Mouse (Mus musculus): ENCODE data around the gene Ccdc117. TPM values are rescaled to one million over a fixed set of nuclear protein-coding genes. Genes with fewer than 3 reads are reported as not detected.
A peak's percentile ranks its signal among the peaks of the same experiment; 100 is the strongest.

Gene Ccdc117
- 12.3 and 12.4 TPM in 2 replicates for polyA plus RNA-seq (2015; fragmentation: Nextera tagmentation; extraction: Ambion mirVana)

- peak within 1 kb of the TSS; percentile 90 for H3K9ac ChIP-seq
- peaks cover 14% of the 10 kb centered on the region; the same call in 1 of the 2 replicates for H3K36me3 ChIP-seq
- H3K27ac ChIP-seq: peak within 1 kb of the TSS; percentile 80
- H3K4me1 ChIP-seq (replicated peaks): peaks cover 32% of the 10 kb centered on the region
- peak within 1 kb of the TSS; percentile 80 for H3K4me2 ChIP-seq
- peak; percentile 99 for ATAC-seq (ENCODE audit: low FRiP score)
- peak within 1 kb of the TSS; percentile 92 for H3K4me3 ChIP-seq
- WGBS: under 1% methylated on average over 56 of the region's 65 CpGs
- H3K9me3 ChIP-seq: no peaks in the 10 kb centered on the region
- H3K27me3 ChIP-seq: no peaks in the 10 kb centered on the region
These were observed at the start of gene Ccdc117 for GRCm38 (mm10) chr11:5541799-5542481. Gene Ccdc117, minus strand, starts transcription at chr11:5542187.

- H3K27me3 ChIP-seq: no peaks in the 10 kb centered on the region
- WGBS: 83% methylated on average over 6 of the region's 6 CpGs
- no peaks in the 10 kb centered on the region for H3K9me3 ChIP-seq
- ATAC-seq (ENCODE audit: low FRiP score): no peak
- no peak overlapping the region for H3K4me3 ChIP-seq
- H3K4me1 ChIP-seq (replicated peaks): no peaks in the 10 kb centered on the region
- H3K27ac ChIP-seq: no peak overlapping the region
- H3K4me2 ChIP-seq: no peak overlapping the region
- H3K36me3 ChIP-seq: no peaks in the 10 kb centered on the region
- no peak overlapping the region for H3K9ac ChIP-seq
These were observed 33.1 kb upstream of the Ccdc117 start for GRCm38 (mm10) chr11:5575046-5575445.

- ATAC-seq (ENCODE audit: low FRiP score): no peak
- Histone ChIP-seq H3K4me2 (no peak overlapping the region), H3K27ac (no peak overlapping the region), H3K9me3 (no peaks in the 10 kb centered on the region), H3K4me1 (replicated peaks) (no peaks in the 10 kb centered on the region), H3K4me3 (no peak overlapping the region), H3K27me3 (no peaks in the 10 kb centered on the region), H3K36me3 (no peaks in the 10 kb centered on the region), H3K9ac (no peak overlapping the region)
- WGBS: 85% methylated on average over 2 of the region's 2 CpGs
These were observed 31.8 kb upstream of the Ccdc117 start for GRCm38 (mm10) chr11:5573821-5574220.

GRCm38 (mm10) chr11:5571856-5572255 is 29.9 kb upstream of the Ccdc117 start:
- H3K4me2 ChIP-seq: no peak overlapping the region
- no peaks in the 10 kb centered on the region for H3K4me1 ChIP-seq (replicated peaks)
- no peaks in the 10 kb centered on the region for H3K9me3 ChIP-seq
- no peak overlapping the region for H3K4me3 ChIP-seq
- H3K27ac ChIP-seq: no peak overlapping the region
- H3K27me3 ChIP-seq: no peaks in the 10 kb centered on the region
- H3K9ac ChIP-seq: no peak overlapping the region
- no peak for ATAC-seq (ENCODE audit: low FRiP score)
- H3K36me3 ChIP-seq: no peaks in the 10 kb centered on the region
- 96% methylated on average over 4 of the region's 4 CpGs for WGBS

GRCm38 (mm10) chr11:5569474-5569873 is 27.5 kb upstream of the Ccdc117 start, which contains the start of gene Ankrd36:
Gene Ankrd36, plus strand, starts transcription at chr11:5569684.
- no peaks in the 10 kb centered on the region for H3K9me3 ChIP-seq
- no peak within 1 kb of the TSS for H3K9ac ChIP-seq
- no peaks in the 10 kb centered on the region for H3K4me1 ChIP-seq (replicated peaks)
- H3K27ac ChIP-seq: no peak within 1 kb of the TSS
- WGBS: 78% methylated on average over 12 of the region's 12 CpGs
- H3K4me2 ChIP-seq: no peak within 1 kb of the TSS
- H3K27me3 ChIP-seq: no peaks in the 10 kb centered on the region
- H3K36me3 ChIP-seq: no peaks in the 10 kb centered on the region
- H3K4me3 ChIP-seq: no peak within 1 kb of the TSS
- ATAC-seq (ENCODE audit: low FRiP score): no peak

GRCm38 (mm10) chr11:5568082-5568481 is 26.1 kb upstream of the Ccdc117 start:
- H3K4me1 ChIP-seq (replicated peaks): no peaks in the 10 kb centered on the region
- no peaks in the 10 kb centered on the region for H3K27me3 ChIP-seq
- H3K9ac ChIP-seq: no peak overlapping the region
- WGBS: 96% methylated on average over 5 of the region's 5 CpGs
- no peak overlapping the region for H3K4me2 ChIP-seq
- no peak overlapping the region for H3K27ac ChIP-seq
- no peaks in the 10 kb centered on the region for H3K36me3 ChIP-seq
- no peak for ATAC-seq (ENCODE audit: low FRiP score)
- H3K4me3 ChIP-seq: no peak overlapping the region
- H3K9me3 ChIP-seq: no peaks in the 10 kb centered on the region

GRCm38 (mm10) chr11:5567654-5568053 is 25.7 kb upstream of the Ccdc117 start:
- no peaks in the 10 kb centered on the region for H3K27me3 ChIP-seq
- no peaks in the 10 kb centered on the region for H3K9me3 ChIP-seq
- H3K4me3 ChIP-seq: no peak overlapping the region
- WGBS: 98% methylated on average over 6 of the region's 6 CpGs
- peaks cover 4% of the 10 kb centered on the region for H3K4me1 ChIP-seq (replicated peaks)
- H3K36me3 ChIP-seq: no peaks in the 10 kb centered on the region
- H3K4me2 ChIP-seq: no peak overlapping the region
- H3K27ac ChIP-seq: no peak overlapping the region
- ATAC-seq (ENCODE audit: low FRiP score): no peak
- no peak overlapping the region for H3K9ac ChIP-seq

- 83% methylated on average over 2 of the region's 2 CpGs for WGBS
- Histone ChIP-seq H3K4me1 (replicated peaks) (peaks cover 4% of the 10 kb centered on the region), H3K9me3 (no peaks in the 10 kb centered on the region), H3K27ac (no peak overlapping the region), H3K27me3 (no peaks in the 10 kb centered on the region), H3K36me3 (no peaks in the 10 kb centered on the region), H3K4me3 (no peak overlapping the region), H3K9ac (no peak overlapping the region), H3K4me2 (no peak overlapping the region)
- ATAC-seq (ENCODE audit: low FRiP score): no peak
These were observed 24.5 kb upstream of the Ccdc117 start for GRCm38 (mm10) chr11:5566506-5566905.

GRCm38 (mm10) chr11:5565596-5565995 is 23.6 kb upstream of the Ccdc117 start:
- ATAC-seq (ENCODE audit: low FRiP score): no peak
- 91% methylated on average over 3 of the region's 3 CpGs for WGBS
- Histone ChIP-seq H3K27ac (no peak overlapping the region), H3K36me3 (no peaks in the 10 kb centered on the region), H3K9me3 (no peaks in the 10 kb centered on the region), H3K27me3 (no peaks in the 10 kb centered on the region), H3K4me3 (no peak overlapping the region), H3K9ac (no peak overlapping the region), H3K4me2 (no peak overlapping the region), H3K4me1 (replicated peaks) (peaks cover 4% of the 10 kb centered on the region)

- Histone ChIP-seq H3K36me3 (no peaks in the 10 kb centered on the region), H3K9me3 (no peaks in the 10 kb centered on the region), H3K27me3 (no peaks in the 10 kb centered on the region), H3K4me1 (replicated peaks) (peaks cover 4% of the 10 kb centered on the region), H3K27ac (no peak overlapping the region), H3K4me3 (no peak overlapping the region), H3K4me2 (no peak overlapping the region), H3K9ac (no peak overlapping the region)
- ATAC-seq (ENCODE audit: low FRiP score): no peak
- 69% methylated on average over 6 of the region's 6 CpGs for WGBS
These were observed 21.9 kb upstream of the Ccdc117 start for GRCm38 (mm10) chr11:5563898-5564297.

GRCm38 (mm10) chr11:5562625-5563268 is 20.8 kb upstream of the Ccdc117 start:
- Histone ChIP-seq H3K4me1 (replicated peaks) (peaks cover 4% of the 10 kb centered on the region), H3K9me3 (no peaks in the 10 kb centered on the region), H3K4me3 (no peak overlapping the region), H3K36me3 (no peaks in the 10 kb centered on the region), H3K27ac (no peak overlapping the region), H3K4me2 (no peak overlapping the region), H3K9ac (no peak overlapping the region), H3K27me3 (no peaks in the 10 kb centered on the region)
- 0 out of 2 replicates have a peak, but pooled peaks have one; percentile 39 for ATAC-seq (ENCODE audit: low FRiP score)
- WGBS: 23% methylated on average over 9 of the region's 9 CpGs

- Histone ChIP-seq H3K4me1 (replicated peaks) (peaks cover 4% of the 10 kb centered on the region), H3K9ac (no peak overlapping the region), H3K36me3 (no peaks in the 10 kb centered on the region), H3K27me3 (no peaks in the 10 kb centered on the region), H3K9me3 (no peaks in the 10 kb centered on the region), H3K27ac (no peak overlapping the region), H3K4me3 (no peak overlapping the region), H3K4me2 (no peak overlapping the region)
- WGBS: 86% methylated on average over 3 of the region's 3 CpGs
- ATAC-seq (ENCODE audit: low FRiP score): no peak
These were observed 18.3 kb upstream of the Ccdc117 start for GRCm38 (mm10) chr11:5560273-5560672.

- 65% methylated on average over 1 of the region's 1 CpGs for WGBS
- H3K9me3 ChIP-seq: no peaks in the 10 kb centered on the region
These were observed 9.9 kb upstream of the Ccdc117 start for GRCm38 (mm10) chr11:5551931-5552330.

More at GRCm38 (mm10) chr11:5551931-5552330, 9.9 kb upstream of the Ccdc117 start:
- no peaks in the 10 kb centered on the region for H3K27me3 ChIP-seq
- no peaks in the 10 kb centered on the region for H3K4me1 ChIP-seq (replicated peaks)
- no peak for ATAC-seq (ENCODE audit: low FRiP score)
- no peak overlapping the region for H3K4me3 ChIP-seq
- H3K36me3 ChIP-seq: no peaks in the 10 kb centered on the region
- no peak overlapping the region for H3K27ac ChIP-seq
- H3K4me2 ChIP-seq: no peak overlapping the region
- no peak overlapping the region for H3K9ac ChIP-seq

Measured in hindbrain, embryonic 13.5 days (tissue).